Mouse (Mus musculus): ENCODE data around the gene St6gal1. TPM values are rescaled to one million over a fixed set of nuclear protein-coding genes. Genes with fewer than 3 reads are reported as not detected.

St6gal1 gene
- total RNA-seq, 1 experiment = 7.2 TPM

GRCm38 (mm10) chr16:23298441-23298840 is 73.9 kb downstream of the St6gal1 start:
- Histone ChIP-seq H3K4me3 (ENCODE audit: insufficient read depth in 1 of 2, low read depth in 1 of 2, low read length in 2 of 2, poor library complexity in 1 of 2, severe bottlenecking in 1 of 2) (no peak overlapping the region), H3K4me1 (ENCODE audit: control insufficient read depth in 2 of 2, insufficient read depth in 2 of 2, low read length in 2 of 2, poor library complexity in 1 of 2) (no peaks in the 10 kb centered on the region), H3K36me3 (ENCODE audit: control insufficient read depth, insufficient read depth, low read length, poor library complexity, severe bottlenecking) (no peaks in the 10 kb centered on the region), H3K9ac (ENCODE audit: insufficient read depth, low read depth, low read length, poor library complexity, severe bottlenecking) (no peak overlapping the region), H3K27ac (ENCODE audit: insufficient read depth, low read depth, low read length, poor library complexity, severe bottlenecking) (no peak overlapping the region), H3K9me3 (ENCODE audit: control insufficient read depth, insufficient read depth, low read depth, low read length) (no peaks in the 10 kb centered on the region)
- DNase-seq (ENCODE audit: low read depth, low spot score) = no peak
- in situ Hi-C loops (cut with MboI; ENCODE audit: low sequenced_read_pairs in 2 of 2, unreplicated experiment in 2 of 2) = no loop called here
- TF ChIP-seq HCFC1 (IDR thresholded peaks at IDR 0.05; ENCODE audit: borderline replicate concordance, insufficient read depth, low read length) = no peak
- no peak for TF ChIP-seq CHD2 (IDR thresholded peaks at IDR 0.05; ENCODE audit: low read depth, low read length)
- no peak for TF ChIP-seq MAFK (IDR thresholded peaks at IDR 0.05; ENCODE audit: insufficient read depth, low read depth, low read length)
- TF ChIP-seq ZNF384 (IDR thresholded peaks at IDR 0.05; ENCODE audit: low read depth, low read length) = no peak
- TF ChIP-seq ZC3H11A (IDR thresholded peaks at IDR 0.05; ENCODE audit: borderline replicate concordance, low read depth, low read length) = no peak

- no peaks in the 10 kb centered on the region for H3K36me3 ChIP-seq (ENCODE audit: control insufficient read depth, insufficient read depth, low read length, poor library complexity, severe bottlenecking)
- H3K9me3 ChIP-seq (ENCODE audit: control insufficient read depth, insufficient read depth, low read depth, low read length) = no peaks in the 10 kb centered on the region
- TF ChIP-seq MAFK (IDR thresholded peaks at IDR 0.05; ENCODE audit: insufficient read depth, low read depth, low read length) (no peak), CHD2 (IDR thresholded peaks at IDR 0.05; ENCODE audit: low read depth, low read length) (no peak), ZC3H11A (IDR thresholded peaks at IDR 0.05; ENCODE audit: borderline replicate concordance, low read depth, low read length) (no peak), HCFC1 (IDR thresholded peaks at IDR 0.05; ENCODE audit: borderline replicate concordance, insufficient read depth, low read length) (no peak), ZNF384 (IDR thresholded peaks at IDR 0.05; ENCODE audit: low read depth, low read length) (no peak)
- in situ Hi-C loops (cut with MboI; ENCODE audit: low sequenced_read_pairs in 2 of 2, unreplicated experiment in 2 of 2) = no loop called here
- no peak for DNase-seq (ENCODE audit: low read depth, low spot score)
- no peaks in the 10 kb centered on the region for H3K4me1 ChIP-seq (ENCODE audit: control insufficient read depth in 2 of 2, insufficient read depth in 2 of 2, low read length in 2 of 2, poor library complexity in 1 of 2)
- no peak overlapping the region for H3K9ac ChIP-seq (ENCODE audit: insufficient read depth, low read depth, low read length, poor library complexity, severe bottlenecking)
- no peak overlapping the region for H3K27ac ChIP-seq (ENCODE audit: insufficient read depth, low read depth, low read length, poor library complexity, severe bottlenecking)
- no peak overlapping the region for H3K4me3 ChIP-seq (ENCODE audit: insufficient read depth in 1 of 2, low read depth in 1 of 2, low read length in 2 of 2, poor library complexity in 1 of 2, severe bottlenecking in 1 of 2)
These were observed 74.4 kb downstream of the St6gal1 start for GRCm38 (mm10) chr16:23298911-23299310.

GRCm38 (mm10) chr16:23299904-23300740 is 75.6 kb downstream of the St6gal1 start:
- H3K4me3 ChIP-seq (ENCODE audit: insufficient read depth in 1 of 2, low read depth in 1 of 2, low read length in 2 of 2, poor library complexity in 1 of 2, severe bottlenecking in 1 of 2) = no peak overlapping the region
- H3K9ac ChIP-seq (ENCODE audit: insufficient read depth, low read depth, low read length, poor library complexity, severe bottlenecking) = no peak overlapping the region
- no peaks in the 10 kb centered on the region for H3K9me3 ChIP-seq (ENCODE audit: control insufficient read depth, insufficient read depth, low read depth, low read length)
- H3K36me3 ChIP-seq (ENCODE audit: control insufficient read depth, insufficient read depth, low read length, poor library complexity, severe bottlenecking) = no peaks in the 10 kb centered on the region
- in situ Hi-C loops (cut with MboI; ENCODE audit: low sequenced_read_pairs in 2 of 2, unreplicated experiment in 2 of 2) = no loop called here
- no peaks in the 10 kb centered on the region for H3K4me1 ChIP-seq (ENCODE audit: control insufficient read depth in 2 of 2, insufficient read depth in 2 of 2, low read length in 2 of 2, poor library complexity in 1 of 2)
- no peak for DNase-seq (ENCODE audit: low read depth, low spot score)
- TF ChIP-seq MAFK (IDR thresholded peaks at IDR 0.05; ENCODE audit: insufficient read depth, low read depth, low read length) (no peak), CHD2 (IDR thresholded peaks at IDR 0.05; ENCODE audit: low read depth, low read length) (no peak), HCFC1 (IDR thresholded peaks at IDR 0.05; ENCODE audit: borderline replicate concordance, insufficient read depth, low read length) (no peak), ZC3H11A (IDR thresholded peaks at IDR 0.05; ENCODE audit: borderline replicate concordance, low read depth, low read length) (no peak)
- H3K27ac ChIP-seq (ENCODE audit: insufficient read depth, low read depth, low read length, poor library complexity, severe bottlenecking) = no peak overlapping the region

- in situ Hi-C loops (cut with MboI; ENCODE audit: low sequenced_read_pairs in 2 of 2, unreplicated experiment in 2 of 2) = no loop called here
- Histone ChIP-seq H3K9me3 (ENCODE audit: control insufficient read depth, insufficient read depth, low read depth, low read length) (no peaks in the 10 kb centered on the region), H3K4me1 (ENCODE audit: control insufficient read depth in 2 of 2, insufficient read depth in 2 of 2, low read length in 2 of 2, poor library complexity in 1 of 2) (no peaks in the 10 kb centered on the region), H3K27ac (ENCODE audit: insufficient read depth, low read depth, low read length, poor library complexity, severe bottlenecking) (no peak overlapping the region), H3K4me3 (ENCODE audit: insufficient read depth in 1 of 2, low read depth in 1 of 2, low read length in 2 of 2, poor library complexity in 1 of 2, severe bottlenecking in 1 of 2) (no peak overlapping the region), H3K36me3 (ENCODE audit: control insufficient read depth, insufficient read depth, low read length, poor library complexity, severe bottlenecking) (no peaks in the 10 kb centered on the region), H3K9ac (ENCODE audit: insufficient read depth, low read depth, low read length, poor library complexity, severe bottlenecking) (no peak overlapping the region)
- TF ChIP-seq HCFC1 (IDR thresholded peaks at IDR 0.05; ENCODE audit: borderline replicate concordance, insufficient read depth, low read length) (no peak), CHD2 (IDR thresholded peaks at IDR 0.05; ENCODE audit: low read depth, low read length) (no peak), ZNF384 (IDR thresholded peaks at IDR 0.05; ENCODE audit: low read depth, low read length) (no peak), MAFK (IDR thresholded peaks at IDR 0.05; ENCODE audit: insufficient read depth, low read depth, low read length) (no peak), ZC3H11A (IDR thresholded peaks at IDR 0.05; ENCODE audit: borderline replicate concordance, low read depth, low read length) (no peak)
- DNase-seq (ENCODE audit: low read depth, low spot score) = no peak
These were observed 77.2 kb downstream of the St6gal1 start for GRCm38 (mm10) chr16:23301762-23302161.
